Mouse (Mus musculus) left cerebral cortex, adult 9 months (tissue): ENCODE measurements at regions not wholly inside any gene's neighbourhood (a gene's known extent, or its start where the extent isn't known, plus 50 kb on each side); places are given as distances from the start of the nearest gene placed in this dataset.
"Not testable (repeated sequence)": the region's sequence is repeated elsewhere in the genome, so short reads cannot be mapped to it uniquely, and the experiment has no call there.

Experiments used
- DNase-seq, 2 experiments: peaks; one replicate each; pipeline ENCODE4 v3.0.0; 2022; ENCODE audit warnings: low spot score in 2 of 2

- DNase-seq: no peak
Measured at GRCm38 (mm10) chr15:43581246-43581645, 3447.1 kb downstream of the 9330182O14Rik start.

GRCm38 (mm10) chr15:43585751-43586150 lies 3451.6 kb downstream of the 9330182O14Rik start:
- no peak for DNase-seq

- DNase-seq: peak; percentile 73 to 86
Measured at GRCm38 (mm10) chr15:43588021-43588420, 3453.9 kb downstream of the 9330182O14Rik start.

GRCm38 (mm10) chr15:43607700-43608099 lies 3473.5 kb downstream of the 9330182O14Rik start:
- DNase-seq: no peak

- DNase-seq: peak in 1 of 2 experiments; percentile 30
Measured at GRCm38 (mm10) chr15:43609901-43610300, 3475.7 kb downstream of the 9330182O14Rik start.

- DNase-seq: no peak
Measured at GRCm38 (mm10) chr15:43614004-43614661, 3480.0 kb downstream of the 9330182O14Rik start.

GRCm38 (mm10) chr15:43615727-43616126 lies 3481.6 kb downstream of the 9330182O14Rik start:
- DNase-seq: no peak

GRCm38 (mm10) chr15:43624431-43624965 lies 3490.3 kb downstream of the 9330182O14Rik start:
- DNase-seq: no peak

GRCm38 (mm10) chr15:43625021-43625510 lies 3490.9 kb downstream of the 9330182O14Rik start:
- no peak for DNase-seq

GRCm38 (mm10) chr15:43650818-43651500 lies 3516.8 kb downstream of the 9330182O14Rik start:
- DNase-seq: no peak

GRCm38 (mm10) chr15:43663648-43664047 lies 3529.5 kb downstream of the 9330182O14Rik start:
- no peak for DNase-seq

GRCm38 (mm10) chr15:43678844-43679243 lies 3544.7 kb downstream of the 9330182O14Rik start:
- DNase-seq: no peak

- DNase-seq: no peak
Measured at GRCm38 (mm10) chr15:43682176-43682575, 3548.0 kb downstream of the 9330182O14Rik start.

GRCm38 (mm10) chr15:43691998-43692397 lies 3557.8 kb downstream of the 9330182O14Rik start:
- not testable (repeated sequence) for DNase-seq

GRCm38 (mm10) chr15:43695451-43695850 lies 3561.3 kb downstream of the 9330182O14Rik start:
- DNase-seq: peak; percentile 66 to 82

GRCm38 (mm10) chr15:43717035-43717434 lies 3582.9 kb downstream of the 9330182O14Rik start:
- DNase-seq: no peak

- peak; percentile 49 to 70 for DNase-seq
Measured at GRCm38 (mm10) chr15:43717559-43717958, 3583.4 kb downstream of the 9330182O14Rik start.

- DNase-seq: peak; percentile 18 to 31
Measured at GRCm38 (mm10) chr15:43720916-43721315, 3586.8 kb downstream of the 9330182O14Rik start.

GRCm38 (mm10) chr15:43735697-43736096 lies 3601.5 kb downstream of the 9330182O14Rik start:
- no peak for DNase-seq

- peak in 1 of 2 experiments; percentile 33 for DNase-seq
Measured at GRCm38 (mm10) chr15:43758256-43758655, 3624.1 kb downstream of the 9330182O14Rik start.

- DNase-seq: no peak
Measured at GRCm38 (mm10) chr15:43764606-43765005, 3630.4 kb downstream of the 9330182O14Rik start.

- peak in 1 of 2 experiments; percentile 52 for DNase-seq
Measured at GRCm38 (mm10) chr15:43772718-43773117, 3638.6 kb downstream of the 9330182O14Rik start.
